Mouse (Mus musculus) heart, embryonic 14.5 days (tissue): ENCODE data around the gene Cnn3. TPM values are rescaled to one million over a fixed set of nuclear protein-coding genes. Genes with fewer than 3 reads are reported as not detected.

Experiments
- ATAC-seq: fragments of 200-750 bp; cut with Nextera tagmentation; 2 replicates; pipeline ENCODE4 v1.8.0; 2017; ENCODE audit warnings: low read depth, moderate TSS enrichment; ENCODE audit not compliant: insufficient number of reproducible peaks, insufficient read depth, low FRiP score
- H3K27ac ChIP-seq, 2 experiments: fragments of 200-500 bp in 1 of 2; fragments of 300-500 bp in 1 of 2; sonication (generic) in 1 of 2; replicated peaks in 1 of 2; 2 replicates each; pipeline ENCODE4 v1.5.1; 2012 to 2014; ENCODE audit warnings: low read depth in 2 of 2, low read length in 2 of 2, control low read depth in 1 of 2, mild to moderate bottlenecking in 1 of 2, mixed read lengths in 1 of 2; ENCODE audit not compliant: control insufficient read depth in 1 of 2, insufficient read depth in 1 of 2
- H3K27me3 ChIP-seq: fragments of 300-500 bp; sonication (generic); 2 replicates; pipeline ENCODE4 v1.6.1; 2014; ENCODE audit warnings: mild to moderate bottlenecking, low read length, control low read depth; ENCODE audit not compliant: control insufficient read depth, insufficient read depth
- H3K36me3 ChIP-seq: fragments of 300-500 bp; sonication (generic); 2 replicates; pipeline ENCODE4 v1.6.1; 2014; ENCODE audit warnings: mild to moderate bottlenecking, control low read depth, low read length, mixed read lengths; ENCODE audit not compliant: control insufficient read depth, insufficient read depth
- H3K4me1 ChIP-seq, 2 experiments: fragments of 200-500 bp in 1 of 2; fragments of 300-500 bp in 1 of 2; sonication (generic) in 1 of 2; 2 replicates each; pipeline ENCODE4 v1.6.1; 2012 to 2014; ENCODE audit warnings: low read length in 2 of 2, control low read depth in 1 of 2, mixed read lengths in 1 of 2; ENCODE audit not compliant: control insufficient read depth in 2 of 2, insufficient read depth in 2 of 2
- H3K4me2 ChIP-seq: fragments of 300-500 bp; sonication (generic); 2 replicates; pipeline ENCODE4 v1.6.1; 2014; ENCODE audit warnings: mild to moderate bottlenecking, low read length
- H3K4me3 ChIP-seq, 2 experiments: fragments of 200-500 bp in 1 of 2; fragments of 300-500 bp in 1 of 2; sonication (generic) in 1 of 2; 2 replicates each; pipeline ENCODE4 v1.5.1; 2012 to 2014; ENCODE audit warnings: low read length in 2 of 2, mild to moderate bottlenecking in 2 of 2, control low read depth in 1 of 2, low read depth in 1 of 2, moderate library complexity in 1 of 2; ENCODE audit not compliant: control insufficient read depth in 1 of 2, insufficient read depth in 1 of 2
- H3K9ac ChIP-seq: fragments of 300-500 bp; sonication (generic); 2 replicates; pipeline ENCODE4 v1.6.1; 2014; ENCODE audit warnings: mild to moderate bottlenecking, low read length
- H3K9me3 ChIP-seq: fragments of 300-500 bp; sonication (generic); 2 replicates; pipeline ENCODE4 v1.6.1; 2016; ENCODE audit warnings: low read length, control low read depth; ENCODE audit not compliant: control insufficient read depth
- WGBS: fragments of 180-500 bp; shearing (Covaris S2); extraction: QIAGEN DNeasy Blood & Tissue Kit; methylation state at CpG from one replicate; pipeline ENCODE4 v1.1.7; 2014; 5-methylcytosine and 5-hydroxymethylcytosine counted together
- polyA plus RNA-seq: library from polyadenylated mRNA; unstranded; fragments of >200 nt; fragmentation: Nextera tagmentation; extraction: Ambion mirVana; gene quantifications from 2 replicates; pipeline ENCODE4 v1.2.1, GENCODE M21; 2014

Cnn3 gene
- polyA plus RNA-seq, 1 experiment from 2014 or later, result 372 TPM

DNA sequence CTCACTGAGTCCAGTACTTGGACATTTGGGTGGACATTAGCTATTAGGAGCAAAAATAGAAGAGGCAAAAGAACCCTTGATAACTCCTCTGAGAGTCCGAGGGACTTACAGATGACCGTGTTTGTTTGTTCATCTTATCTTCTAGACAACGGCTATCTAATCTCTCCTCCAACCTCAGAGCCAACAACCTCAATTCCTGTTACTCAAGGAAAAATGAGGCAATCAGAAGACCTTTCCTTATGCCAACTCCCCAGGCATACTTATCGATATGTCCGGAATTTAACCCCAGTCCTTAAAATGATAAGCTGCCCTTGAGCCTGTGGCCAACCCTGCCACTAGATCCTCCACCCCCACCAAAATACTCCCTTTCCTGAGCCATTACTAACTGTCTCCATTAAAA lies 74.4 kb downstream of the Cnn3 start:
- no peaks in the 10 kb centered on the region for H3K36me3 ChIP-seq
- H3K27ac ChIP-seq, result no peak overlapping the region
- no peak overlapping the region for H3K4me3 ChIP-seq
- no peak overlapping the region for H3K9ac ChIP-seq
- H3K4me1 ChIP-seq, result peaks cover 2 to 7% of the 10 kb centered on the region in 2 experiments; a peak in 3 of 4 replicates
- ATAC-seq, result no peak; the same call in 1 of the 2 replicates
- no peaks in the 10 kb centered on the region for H3K27me3 ChIP-seq
- H3K9me3 ChIP-seq, result no peaks in the 10 kb centered on the region
- 12% methylated on average over 5 of the region's 5 CpGs for WGBS
- peak overlapping the region; percentile 29 for H3K4me2 ChIP-seq

GRCm38 (mm10) chr3:121504927-121505487 lies 78.7 kb downstream of the Cnn3 start:
- Histone ChIP-seq H3K36me3 (no peaks in the 10 kb centered on the region), H3K4me3 (no peak overlapping the region), H3K4me1 (peaks cover 7 to 13% of the 10 kb centered on the region in 2 experiments), H3K27me3 (no peaks in the 10 kb centered on the region), H3K27ac (no peak overlapping the region), H3K9me3 (no peaks in the 10 kb centered on the region), H3K9ac (no peak overlapping the region), H3K4me2 (no peak overlapping the region)
- ATAC-seq, result no peak
- 61% methylated on average over 8 of the region's 8 CpGs for WGBS

DNA sequence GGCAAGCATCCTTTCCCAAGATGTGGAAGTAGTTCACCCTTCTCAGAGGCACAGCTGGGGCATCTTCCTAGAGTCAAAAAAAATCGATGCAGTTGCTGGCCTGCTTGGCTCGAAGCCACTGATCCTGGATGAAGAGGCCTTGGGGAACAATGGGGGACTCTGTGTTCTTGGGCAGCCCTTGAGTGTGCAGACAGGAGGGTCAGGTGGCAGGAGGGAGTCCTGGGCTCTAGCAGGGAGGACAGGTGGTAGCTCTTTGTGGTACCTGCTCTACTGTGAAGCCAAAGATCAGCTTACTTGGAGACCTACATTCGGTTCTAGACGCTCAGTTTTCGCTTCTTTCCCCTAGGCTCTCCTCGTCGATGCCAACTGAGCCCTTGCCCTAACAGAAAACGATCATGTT lies 79.9 kb downstream of the Cnn3 start:
- Histone ChIP-seq H3K36me3 (no peaks in the 10 kb centered on the region), H3K9ac (no peak overlapping the region), H3K27me3 (no peaks in the 10 kb centered on the region), H3K4me1 (peaks cover 5 to 6% of the 10 kb centered on the region in 2 experiments), H3K4me2 (no peak overlapping the region), H3K4me3 (no peak overlapping the region), H3K9me3 (no peaks in the 10 kb centered on the region), H3K27ac (no peak overlapping the region)
- ATAC-seq, result no peak
- WGBS, result 82% methylated on average over 8 of the region's 8 CpGs

GRCm38 (mm10) chr3:121506756-121507155 lies 80.5 kb downstream of the Cnn3 start:
- H3K4me3 ChIP-seq, result no peak overlapping the region
- no peak overlapping the region for H3K4me2 ChIP-seq
- H3K27me3 ChIP-seq, result no peaks in the 10 kb centered on the region
- no peak for ATAC-seq
- WGBS, result 81% methylated on average over 7 of the region's 7 CpGs
- H3K36me3 ChIP-seq, result no peaks in the 10 kb centered on the region
- no peak overlapping the region for H3K27ac ChIP-seq
- peaks cover 5 to 6% of the 10 kb centered on the region in 2 experiments for H3K4me1 ChIP-seq
- no peaks in the 10 kb centered on the region for H3K9me3 ChIP-seq
- H3K9ac ChIP-seq, result no peak overlapping the region

DNA sequence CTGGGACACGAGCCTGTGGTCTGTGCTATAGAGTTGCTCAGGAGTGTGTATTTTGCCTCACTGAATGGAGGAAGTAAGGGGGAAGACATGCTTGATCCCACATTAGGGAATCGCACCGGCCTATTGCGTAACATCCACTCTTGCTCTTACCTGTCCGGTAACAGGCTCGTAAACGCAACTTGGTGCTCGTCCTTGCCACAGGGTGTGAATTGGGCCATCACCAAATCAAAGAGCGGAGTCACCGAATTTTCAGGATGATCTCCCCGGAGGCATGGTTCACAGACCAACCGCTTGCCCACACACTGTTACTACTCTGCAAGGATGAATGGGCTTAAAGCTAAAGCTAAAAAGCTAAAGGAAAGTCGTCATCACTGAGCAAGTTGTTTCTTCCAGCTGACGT lies 81.4 kb downstream of the Cnn3 start:
- Histone ChIP-seq H3K27me3 (no peaks in the 10 kb centered on the region), H3K9me3 (no peaks in the 10 kb centered on the region), H3K4me3 (no peak overlapping the region), H3K4me1 (peaks cover 5 to 6% of the 10 kb centered on the region in 2 experiments), H3K9ac (no peak overlapping the region), H3K36me3 (no peaks in the 10 kb centered on the region), H3K4me2 (no peak overlapping the region), H3K27ac (no peak overlapping the region)
- 90% methylated on average over 14 of the region's 14 CpGs for WGBS
- ATAC-seq, result no peak

Other genes starting within 250 kb of the Cnn3 start
- 1.3 and 1.5 TPM in 2 replicates for gene Tmem56, start 143.4 kb upstream of the Cnn3 start, polyA plus RNA-seq
- 41.9 and 43.7 TPM in 2 replicates for gene Alg14, start 134.7 kb upstream of the Cnn3 start, polyA plus RNA-seq
- gene Slc44a3, start 105.9 kb downstream of the Cnn3 start, polyA plus RNA-seq, result 0.80 and 1.5 TPM in 2 replicates
- gene 4930432M17Rik, start 244.3 kb downstream of the Cnn3 start, polyA plus RNA-seq, result not detected in 2 replicates